Mouse (Mus musculus) activated CD4-positive, CD25-positive, alpha-beta regulatory T cell, adult 9 weeks (primary cell): ENCODE data around the gene Fam98a. TPM values are rescaled to one million over a fixed set of nuclear protein-coding genes. Genes with fewer than 3 reads are reported as not detected.

Experiments
- polyA plus RNA-seq: library from polyadenylated mRNA; unstranded; fragments of 100-300 nt; shearing (Covaris generic); gene quantifications from one replicate; pipeline ENCODE4 v1.2.1, GENCODE M21; 2017

Gene Fam98a
- 26.8 TPM for polyA plus RNA-seq

DNA sequence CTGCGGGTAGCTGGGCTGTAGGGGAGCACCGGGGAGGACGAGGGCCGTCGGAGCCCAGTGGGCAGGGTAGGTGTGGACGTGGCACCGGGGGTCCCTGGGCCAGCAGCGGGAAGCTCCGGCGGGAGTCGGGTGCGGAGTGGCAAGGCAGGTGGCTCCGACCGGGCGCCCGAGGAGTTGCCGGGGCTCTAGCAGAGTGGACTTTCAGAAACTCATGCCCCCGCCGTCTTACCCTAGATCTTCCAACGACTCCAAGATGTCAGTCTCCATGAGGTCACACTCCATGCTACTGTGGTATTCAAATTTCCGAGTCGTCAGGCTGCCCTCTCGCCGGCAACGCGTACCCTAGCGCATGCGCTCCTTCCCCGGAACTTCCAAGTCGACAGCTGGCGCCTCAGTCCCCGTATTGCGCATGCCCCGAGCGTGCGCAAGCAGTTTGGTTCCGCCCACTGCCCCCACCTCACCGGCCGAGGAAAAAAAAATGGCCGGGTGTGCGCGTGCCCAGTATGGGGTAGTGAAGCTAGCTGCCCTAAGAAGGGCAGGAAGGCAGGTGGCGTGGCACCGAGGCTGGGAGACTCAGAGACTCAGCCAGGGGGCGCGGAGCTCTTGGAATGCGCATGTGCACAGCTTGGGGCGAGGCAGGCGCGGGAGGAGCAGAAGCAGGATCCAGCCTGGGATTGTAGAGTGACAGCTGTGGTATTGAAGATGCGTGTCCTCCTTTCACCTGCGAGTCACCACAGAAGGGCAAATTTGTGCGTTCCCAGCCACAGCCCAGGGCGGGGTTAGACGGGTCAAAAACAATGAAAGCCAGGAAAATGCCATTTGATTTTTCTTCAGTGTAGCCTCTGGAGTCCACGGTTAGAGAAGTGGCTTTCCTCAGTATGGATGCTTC lies at the start of gene Fam98a:
Fam98a (minus strand) TSS at position 435 of the 889 bp plus-strand sequence.

Other genes with a start within 250 kb of the Fam98a start
- 1.1 TPM for gene Rasgrp3, start 116.0 kb downstream of the Fam98a start, polyA plus RNA-seq